Comparison of ENCODE assay signal across 18 mouse cellular contexts in the genomic region with DNA sequence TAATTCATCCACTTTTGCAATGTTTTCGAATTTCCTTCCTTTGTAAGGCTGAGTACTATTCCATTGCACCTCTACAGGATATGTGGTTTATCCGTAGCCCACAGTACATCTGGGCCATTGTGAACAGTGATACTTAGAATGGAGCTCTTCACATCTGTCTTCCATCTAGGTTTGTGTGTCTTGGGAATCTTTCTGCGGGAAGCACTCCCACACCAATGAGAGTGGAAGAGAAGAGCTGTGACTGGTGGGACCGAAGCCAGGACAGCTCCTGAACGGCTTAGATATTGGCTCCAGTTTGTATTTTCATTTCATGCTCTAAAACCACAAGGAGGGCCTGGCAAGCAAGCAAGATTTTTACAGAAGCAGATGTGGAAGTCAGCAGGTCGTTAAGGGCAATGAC.
DNase-seq lines count a peak whose midpoint lies in the region; ATAC-seq and TF ChIP-seq lines count a peak whose summit lies in the region.
"Had no signal": no experiment of that assay in that cellular context is flagged by ENCODE, and none has a peak within 500 bp of the region (broad histone marks: within the 10 kb centered on the region; RNA-seq: fewer than 3 reads in every experiment).

No protein-coding gene starts in this region.

- H3K4me3 ChIP-seq in gastrocnemius, adult 2 months: no peak overlapping the region
- H3K4me3 ChIP-seq in limb, embryonic 14.5 days (replicated peaks; ENCODE audit: low read length): no peak overlapping the region
- no peak overlapping the region for H3K4me3 ChIP-seq in heart, adult 2 months
- H3K4me3 ChIP-seq: embryonic facial prominence, embryonic 15.5 days; erythroblast, embryonic 14.5 days; forebrain, embryonic 15.5 days; heart, embryonic 12.5 days; hindbrain, embryonic 15.5 days had no signal

- no peak for TF ChIP-seq EP300 in heart, adult 2 months (IDR thresholded peaks at IDR 0.05; ENCODE audit: insufficient read depth, low read depth, low read length)

- H3K27me3 ChIP-seq in limb, embryonic 14.5 days (ENCODE audit: control insufficient read depth, insufficient read depth, low read length): no peaks in the 10 kb centered on the region; the same call in 1 of the 2 replicates
- H3K27me3 ChIP-seq in heart, adult 2 months (ENCODE audit: control insufficient read depth, insufficient read depth, low read length): no peaks in the 10 kb centered on the region
- H3K27me3 ChIP-seq: heart, embryonic 12.5 days; hindbrain, embryonic 15.5 days had no signal

- DNase-seq in kidney, adult 9 months: peak; percentile 22
- no peak for DNase-seq in kidney, postnatal 14 days
- DNase-seq in 3T3-L1 (ENCODE audit: low read depth, low spot score): peak; percentile 20
- peak; percentile 42 for DNase-seq in gastrocnemius, adult 2 months
- peak; percentile 83 for DNase-seq in limb, embryonic 14.5 days (ENCODE audit: low spot score)
- DNase-seq in heart, postnatal 14 days: no peak
- DNase-seq in heart, adult 2 months: no peak
- DNase-seq: adrenal gland, adult 2 months; adrenal gland, postnatal 25 days; cerebellum, adult 18-20 months; cerebellum, adult 9-11 months; cerebellum, postnatal 36 days; heart, postnatal 36 days had no signal

- H3K4me2 ChIP-seq in limb, embryonic 14.5 days (replicated peaks; ENCODE audit: low read depth, low read length, severe bottlenecking): no peak overlapping the region
- H3K4me2 ChIP-seq: embryonic facial prominence, embryonic 15.5 days; forebrain, embryonic 15.5 days; heart, embryonic 12.5 days; hindbrain, embryonic 15.5 days had no signal

- intact Hi-C loops in gastrocnemius, adult 2 months (cut with DNase I): no loop called here
- intact Hi-C loops in heart, postnatal 14 days (cut with DNase I): no loop called here
- intact Hi-C loops in heart, adult 2 months (cut with DNase I): no loop called here

- no peaks in the 10 kb centered on the region for H3K36me3 ChIP-seq in limb, embryonic 14.5 days (ENCODE audit: control insufficient read depth, insufficient read depth, low read length)
- H3K36me3 ChIP-seq in heart, adult 2 months (ENCODE audit: control insufficient read depth, insufficient read depth, low read length): no peaks in the 10 kb centered on the region
- H3K36me3 ChIP-seq: embryonic facial prominence, embryonic 15.5 days; forebrain, embryonic 15.5 days; heart, embryonic 12.5 days; hindbrain, embryonic 15.5 days had no signal

- no peak for TF ChIP-seq POLR2A in limb, embryonic 14.5 days (IDR thresholded peaks at IDR 0.05; ENCODE audit: borderline replicate concordance, extremely low read depth, insufficient read depth, insufficient read length)
- no peak for TF ChIP-seq POLR2A in heart, adult 2 months (IDR thresholded peaks at IDR 0.05; ENCODE audit: insufficient read depth, low read depth, low read length)

- H3K9me3 ChIP-seq in limb, embryonic 14.5 days (ENCODE audit: control insufficient read depth, low read length): no peaks in the 10 kb centered on the region
- H3K9me3 ChIP-seq: embryonic facial prominence, embryonic 15.5 days; forebrain, embryonic 15.5 days; heart, embryonic 12.5 days; hindbrain, embryonic 15.5 days had no signal

- ATAC-seq in limb, embryonic 14.5 days (ENCODE audit: low FRiP score, low read depth): peak; percentile 85
- ATAC-seq: forebrain, embryonic 15.5 days had no signal

- H3K79me2 ChIP-seq in heart, adult 2 months (replicated peaks; ENCODE audit: control insufficient read depth, insufficient read depth, low read length): no peaks in the 10 kb centered on the region

- no peak overlapping the region for H3K27ac ChIP-seq in gastrocnemius, adult 2 months
- no peak overlapping the region for H3K27ac ChIP-seq in limb, embryonic 14.5 days (replicated peaks; ENCODE audit: low read depth, low read length)
- H3K27ac ChIP-seq in heart, adult 2 months: no peak overlapping the region
- H3K27ac ChIP-seq: embryonic facial prominence, embryonic 15.5 days; forebrain, embryonic 15.5 days; hindbrain, embryonic 15.5 days had no signal

- no peak for TF ChIP-seq CTCF in gastrocnemius, adult 2 months (IDR thresholded peaks at IDR 0.05)
- no peak for TF ChIP-seq CTCF in heart, adult 2 months (IDR thresholded peaks at IDR 0.05)

- H3K4me1 ChIP-seq in limb, embryonic 14.5 days (ENCODE audit: control insufficient read depth, insufficient read depth, low read length): 0 out of 2 replicates have a peak, but pooled peaks cover 3% of the 10 kb centered on the region
- no peaks in the 10 kb centered on the region for H3K4me1 ChIP-seq in heart, adult 2 months (ENCODE audit: control insufficient read depth, insufficient read depth, low read length)
- H3K4me1 ChIP-seq: heart, embryonic 12.5 days had no signal

- no peak overlapping the region for H3K9ac ChIP-seq in limb, embryonic 14.5 days (ENCODE audit: low read depth, low read length, severe bottlenecking)
- H3K9ac ChIP-seq in heart, adult 2 months (ENCODE audit: low read depth, low read length): no peak overlapping the region
- H3K9ac ChIP-seq: embryonic facial prominence, embryonic 15.5 days; forebrain, embryonic 15.5 days; heart, embryonic 12.5 days; hindbrain, embryonic 15.5 days had no signal

- WGBS in limb, embryonic 14.5 days: 51% methylated on average over 6 of the region's 6 CpGs
- WGBS in heart, adult 2 months: 65% methylated on average over 6 of the region's 6 CpGs

Comparison
In these comparisons a context has a peak if more than half of its experiments do, and no peak if none do; other contexts are left out.
1. DNase-seq: peak in kidney, adult 9 months (single experiment), 3T3-L1 (single experiment), gastrocnemius, adult 2 months (single experiment) and limb, embryonic 14.5 days (single experiment); none in kidney, postnatal 14 days (single experiment), heart, postnatal 14 days (0 of 2) and heart, adult 2 months (0 of 2).